Mouse (Mus musculus): Measurements from ENCODE around the gene Gm11034. TPM values are rescaled to one million over a fixed set of nuclear protein-coding genes. Genes with fewer than 3 reads are reported as not detected.

The Gm11034 gene
- polyA plus RNA-seq (2012; fragmentation: generic; extraction: Trizol) = not detected

DNA sequence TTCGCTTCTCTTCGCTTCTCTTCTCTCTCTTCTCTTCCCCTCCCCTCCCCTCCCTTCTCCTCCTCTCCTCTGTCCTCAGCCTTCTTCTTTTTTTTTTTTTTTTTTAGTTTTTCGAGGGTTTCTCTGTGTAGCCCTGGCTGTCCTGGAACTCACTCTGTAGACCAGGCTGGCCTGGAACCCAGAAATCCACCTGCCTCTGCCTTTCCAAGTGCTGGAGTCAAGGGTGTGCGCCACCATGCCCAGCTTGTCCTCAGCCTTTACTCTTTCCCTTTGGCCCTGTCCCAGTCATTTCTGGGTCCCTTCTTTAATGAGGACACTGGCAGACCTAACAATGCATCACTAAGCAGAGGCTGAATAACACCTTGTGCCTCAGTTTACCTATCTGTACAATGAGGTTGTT lies at the start of gene Gm11034:
Gm11034 (minus strand) TSS at position 101 of the 400 bp plus-strand sequence.

DNA sequence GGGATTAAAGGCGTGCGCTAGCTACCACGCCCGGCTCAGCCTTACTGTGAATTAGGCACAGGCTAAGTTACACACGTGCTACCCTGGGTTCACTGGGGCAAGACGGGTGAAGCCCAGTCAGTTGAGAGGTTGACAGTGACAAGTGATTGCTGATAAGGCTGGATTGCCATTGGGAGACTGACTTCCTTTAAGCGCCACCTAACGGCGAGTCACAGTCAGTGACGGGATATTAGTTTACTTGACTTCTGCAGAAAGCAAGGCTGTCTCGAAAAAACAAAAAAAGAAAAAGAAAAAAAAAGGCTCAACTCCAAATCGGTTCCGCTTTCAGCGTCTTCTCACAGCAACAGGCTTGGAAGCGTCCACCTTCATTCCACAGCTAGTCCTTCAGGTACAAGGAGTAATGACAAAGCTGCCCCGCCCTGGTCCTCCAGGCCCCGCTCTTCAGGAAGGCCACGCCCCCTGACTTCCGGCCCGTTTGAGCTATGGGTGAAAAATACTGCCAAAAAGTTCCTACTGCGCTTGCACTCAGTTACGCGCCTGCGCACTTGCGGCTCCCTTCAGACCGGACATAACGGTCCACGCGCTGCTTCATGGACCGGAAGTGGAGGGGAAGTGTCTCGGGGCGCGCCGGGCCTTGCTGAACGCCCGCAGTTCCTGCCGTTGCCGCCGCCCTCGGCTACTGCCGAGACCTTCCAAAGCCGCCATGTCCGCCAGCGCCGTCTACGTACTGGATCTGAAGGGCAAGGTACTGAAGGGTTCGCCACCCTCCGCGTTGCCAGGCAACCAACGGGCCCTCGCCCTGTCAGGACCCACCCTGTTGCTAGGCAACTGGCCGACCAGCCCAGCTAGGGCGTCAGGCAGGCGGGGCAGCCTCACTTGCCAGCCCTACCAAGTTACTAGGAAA lies 26.3 kb upstream of the Gm11034 start, which contains the start of gene Ap1m1:
Ap1m1 (plus strand) TSS at position 520 of the 904 bp plus-strand sequence.

DNA sequence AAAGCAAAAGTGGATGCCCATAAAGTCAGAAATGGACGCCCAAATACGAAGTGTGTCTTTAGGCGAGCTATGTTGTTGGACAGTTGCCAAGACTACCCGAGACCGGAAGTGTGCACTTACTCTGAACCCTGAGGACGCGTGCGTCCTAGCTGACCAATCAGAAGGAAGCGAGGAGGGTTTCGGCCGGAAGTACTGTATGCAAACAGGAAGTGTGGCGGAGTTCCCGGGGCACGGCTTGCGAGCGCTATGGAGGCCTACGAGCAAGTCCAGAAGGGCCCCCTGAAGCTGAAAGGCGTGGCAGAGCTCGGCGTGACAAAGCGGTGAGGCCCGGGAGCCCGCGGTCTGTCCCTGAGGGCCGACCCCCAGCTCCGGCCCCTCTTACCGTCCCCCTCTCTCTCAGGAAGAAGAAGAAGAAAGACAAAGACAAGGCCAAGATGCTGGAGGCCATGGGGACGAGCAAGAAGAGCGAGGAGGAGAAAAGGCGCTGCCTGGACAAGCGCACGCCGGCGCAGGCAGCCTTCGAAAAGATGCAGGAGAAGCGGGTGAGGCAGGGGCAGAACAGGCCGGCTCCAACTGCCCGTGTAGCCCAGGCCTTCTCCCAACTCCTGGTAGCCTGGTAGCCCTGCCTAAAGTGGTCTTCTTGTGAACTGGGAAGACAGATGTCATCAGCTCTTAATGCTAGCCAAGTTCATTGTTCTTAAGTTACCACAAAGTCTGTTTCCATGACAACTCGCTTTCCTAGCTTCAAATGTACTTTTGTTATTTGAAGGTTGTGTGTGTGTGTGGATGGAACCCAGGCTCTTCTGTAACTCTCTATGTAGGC lies 6.3 kb upstream of the Gm11034 start, which contains the start of gene Fam32a:
Fam32a (plus strand) TSS at position 190 of the 823 bp plus-strand sequence.

GRCm38 (mm10) chr8:72212751-72213150 lies 685 bp downstream of the Gm11034 start, which contains the start of gene Cib3:
Gene Cib3, minus strand, starts transcription at chr8:72212837.

GRCm38 (mm10) chr8:72189417-72190214 lies 23.8 kb downstream of the Gm11034 start, which contains the start of gene Hsh2d:
Gene Hsh2d, plus strand, starts transcription at chr8:72189638.

Other genes with a start within 250 kb of the Gm11034 start
- gene Cyp4f18, start 204.0 kb downstream of the Gm11034 start, polyA plus RNA-seq (2012; fragmentation: generic; extraction: Trizol) = not detected
- not detected for gene Olfr372, start 172.4 kb downstream of the Gm11034 start, polyA plus RNA-seq (2012; fragmentation: generic; extraction: Trizol)
- under 1 TPM in 1 of 2 experiments, not detected in 1; 0.01 TPM for gene Olfr373, start 130.5 kb downstream of the Gm11034 start, polyA plus RNA-seq (2012; fragmentation: generic; extraction: Trizol)
- gene Olfr374, start 106.6 kb downstream of the Gm11034 start, polyA plus RNA-seq (2012; fragmentation: generic; extraction: Trizol) = not detected
- gene Tpm4, start 78.7 kb downstream of the Gm11034 start, polyA plus RNA-seq (2012; fragmentation: generic; extraction: Trizol) = 100 to 1,000 TPM in 1 of 2 experiments, 10 to 100 TPM in 1; 37.0 to 111 TPM
- gene Rab8a, start 52.4 kb downstream of the Gm11034 start, polyA plus RNA-seq (2012; fragmentation: generic; extraction: Trizol) = 10 to 100 TPM; 40.0 to 89.0 TPM
- gene Hsh2d, start 24.0 kb downstream of the Gm11034 start, polyA plus RNA-seq (2012; fragmentation: generic; extraction: Trizol) = under 1 TPM in 1 of 2 experiments, not detected in 1; 0.14 TPM
- under 1 TPM in 1 of 2 experiments, not detected in 1; 0.24 TPM for gene Cib3, start 799 bp downstream of the Gm11034 start, polyA plus RNA-seq (2012; fragmentation: generic; extraction: Trizol)
- 10 to 100 TPM; 15.2 to 63.8 TPM for gene Fam32a, start 6.1 kb upstream of the Gm11034 start, polyA plus RNA-seq (2012; fragmentation: generic; extraction: Trizol)
- gene Ap1m1, start 26.4 kb upstream of the Gm11034 start, polyA plus RNA-seq (2012; fragmentation: generic; extraction: Trizol) = 10 to 100 TPM; 61.9 to 72.3 TPM
- gene Gm10282, start 91.6 kb upstream of the Gm11034 start, polyA plus RNA-seq (2012; fragmentation: generic; extraction: Trizol) = 100 to 1,000 TPM in 1 of 2 experiments, 10 to 100 TPM in 1; 26.6 to 220 TPM
- 10 to 100 TPM in 1 of 2 experiments, 1 to 10 TPM in 1; 7.8 to 18.1 TPM for gene Klf2, start 105.4 kb upstream of the Gm11034 start, polyA plus RNA-seq (2012; fragmentation: generic; extraction: Trizol)
- gene Eps15l1, start 207.8 kb upstream of the Gm11034 start, polyA plus RNA-seq (2012; fragmentation: generic; extraction: Trizol) = 10 to 100 TPM in 1 of 2 experiments, 1 to 10 TPM in 1; 9.0 to 33.7 TPM
- under 1 TPM; 0.76 to 0.90 TPM for gene Calr3, start 230.2 kb upstream of the Gm11034 start, polyA plus RNA-seq (2012; fragmentation: generic; extraction: Trizol)
- 10 to 100 TPM in 1 of 2 experiments, 1 to 10 TPM in 1; 4.3 to 10.3 TPM for gene 1700030K09Rik, start 230.2 kb upstream of the Gm11034 start, polyA plus RNA-seq (2012; fragmentation: generic; extraction: Trizol)